Mouse (Mus musculus) heart, adult 18-20 months (tissue): ENCODE measurements around the gene Tmub2. TPM values are rescaled to one million over a fixed set of nuclear protein-coding genes. Genes with fewer than 3 reads are reported as not detected.

Experiments used
- DNase-seq, 2 experiments: peaks; one replicate each; pipeline ENCODE4 v3.0.0; 2021 to 2022; ENCODE audit warnings: mixed read lengths in 1 of 2
- total RNA-seq, 2 experiments: library from RNA; stranded (reverse); gene quantifications; 2 replicates each; pipeline ENCODE4 v1.2.3; 2021

Tmub2 gene
- total RNA-seq, 2 experiments from 2014 or later: 24.4 to 26.7 TPM

GRCm38 (mm10) chr11:102327839-102328238, 43.1 kb downstream of the Tmub2 start:
- no peak for DNase-seq

GRCm38 (mm10) chr11:102329518-102329917, 44.8 kb downstream of the Tmub2 start:
- no peak for DNase-seq

- no peak for DNase-seq
Observed at GRCm38 (mm10) chr11:102330039-102330438, 45.3 kb downstream of the Tmub2 start.

GRCm38 (mm10) chr11:102331806-102332205, 47.1 kb downstream of the Tmub2 start:
- no peak for DNase-seq

GRCm38 (mm10) chr11:102333061-102333460, 48.3 kb downstream of the Tmub2 start:
- no peak for DNase-seq

- no peak for DNase-seq
Observed at GRCm38 (mm10) chr11:102334010-102334409, 49.3 kb downstream of the Tmub2 start.

GRCm38 (mm10) chr11:102334973-102335700, 50.4 kb downstream of the Tmub2 start:
- peak; percentile 61 to 62 for DNase-seq

- DNase-seq: peak in 1 of 2 experiments; percentile 55
Observed at GRCm38 (mm10) chr11:102336191-102336590, 51.5 kb downstream of the Tmub2 start.

GRCm38 (mm10) chr11:102337921-102338320, 53.2 kb downstream of the Tmub2 start:
- DNase-seq: no peak

- peak; percentile 91 to 93 for DNase-seq
Observed at GRCm38 (mm10) chr11:102338561-102338960, 53.8 kb downstream of the Tmub2 start.

Other genes starting within 250 kb of the Tmub2 start
- gene Cd300lg, start 243.4 kb upstream of the Tmub2 start, total RNA-seq: 10 to 100 TPM; 49.0 to 52.9 TPM
- gene Mpp2, start 196.4 kb upstream of the Tmub2 start, total RNA-seq: 1 to 10 TPM; 1.5 to 3.1 TPM
- gene Ppy, start 183.6 kb upstream of the Tmub2 start, total RNA-seq: not detected
- not detected for gene Pyy, start 177.1 kb upstream of the Tmub2 start, total RNA-seq
- gene Nags, start 139.4 kb upstream of the Tmub2 start, total RNA-seq: under 1 TPM in 1 of 2 experiments, not detected in 1; 0.13 TPM
- gene Tmem101, start 128.5 kb upstream of the Tmub2 start, total RNA-seq: 10 to 100 TPM; 14.1 to 14.9 TPM
- gene Lsm12, start 99.6 kb upstream of the Tmub2 start, total RNA-seq: 10 to 100 TPM; 45.5 to 50.6 TPM
- gene G6pc3, start 95.3 kb upstream of the Tmub2 start, total RNA-seq: 10 to 100 TPM; 54.5 to 56.6 TPM
- 100 to 1,000 TPM; 115 to 117 TPM for gene Hdac5, start 54.8 kb upstream of the Tmub2 start, total RNA-seq
- gene BC030867, start 36.0 kb upstream of the Tmub2 start, total RNA-seq: under 1 TPM; 0.22 to 0.28 TPM
- gene Asb16, start 16.2 kb upstream of the Tmub2 start, total RNA-seq: 1 to 10 TPM; 1.2 TPM
- gene Atxn7l3, start 11.7 kb downstream of the Tmub2 start, total RNA-seq: 10 to 100 TPM; 19.2 to 22.6 TPM
- gene Ubtf, start 34.8 kb downstream of the Tmub2 start, total RNA-seq: 10 to 100 TPM; 49.2 to 49.9 TPM
- 1 to 10 TPM; 1.4 to 2.3 TPM for gene Slc4a1, start 81.3 kb downstream of the Tmub2 start, total RNA-seq
- gene Rundc3a, start 108.5 kb downstream of the Tmub2 start, total RNA-seq: under 1 TPM in 1 of 2 experiments, not detected in 1; 0.64 TPM
- gene Slc25a39, start 123.0 kb downstream of the Tmub2 start, total RNA-seq: 100 to 1,000 TPM; 187 to 194 TPM
- gene Grn, start 145.4 kb downstream of the Tmub2 start, total RNA-seq: 10 to 100 TPM; 82.0 to 98.0 TPM
- gene Fam171a2, start 162.8 kb downstream of the Tmub2 start, total RNA-seq: 1 to 10 TPM; 3.4 to 4.8 TPM
- gene Itga2b, start 185.2 kb downstream of the Tmub2 start, total RNA-seq: 1 to 10 TPM; 4.1 to 4.4 TPM